Mouse (Mus musculus) midbrain, embryonic 16.5 days (tissue): Measurements from ENCODE around the gene 2310011J03Rik. TPM values are rescaled to one million over a fixed set of nuclear protein-coding genes. Genes with fewer than 3 reads are reported as not detected.

Experiments
- ATAC-seq: fragments of 200-750 bp; cut with Nextera tagmentation; 2 replicates; pipeline ENCODE4 v1.8.0; 2017; ENCODE audit warnings: moderate TSS enrichment
- H3K27ac ChIP-seq: fragments of 300-500 bp; sonication (generic); 2 replicates; pipeline ENCODE4 v1.5.1; 2014; ENCODE audit warnings: mild to moderate bottlenecking, low read length, mixed read lengths
- H3K27me3 ChIP-seq: fragments of 300-500 bp; sonication (generic); 2 replicates; pipeline ENCODE4 v1.6.1; 2014; ENCODE audit warnings: low read depth, low read length, mixed read lengths; ENCODE audit not compliant: control insufficient read depth, insufficient read depth
- H3K36me3 ChIP-seq: fragments of 300-500 bp; sonication (generic); 2 replicates; pipeline ENCODE4 v1.6.1; 2014; ENCODE audit warnings: mild to moderate bottlenecking, low read length, moderate library complexity, mixed read lengths; ENCODE audit not compliant: control insufficient read depth, insufficient read depth
- H3K4me1 ChIP-seq: fragments of 300-500 bp; sonication (generic); 2 replicates; pipeline ENCODE4 v1.6.1; 2014; ENCODE audit warnings: mild to moderate bottlenecking, low read length, mixed read lengths; ENCODE audit not compliant: control insufficient read depth, insufficient read depth
- H3K4me2 ChIP-seq: fragments of 300-500 bp; sonication (generic); 2 replicates; pipeline ENCODE4 v1.6.1; 2014; ENCODE audit warnings: mild to moderate bottlenecking, low read length, mixed read lengths
- H3K4me3 ChIP-seq: fragments of 300-500 bp; sonication (generic); 2 replicates; pipeline ENCODE4 v1.5.1; 2014; ENCODE audit warnings: low read depth, mild to moderate bottlenecking, low read length, moderate library complexity, mixed read lengths
- H3K9ac ChIP-seq: fragments of 300-500 bp; sonication (generic); 2 replicates; pipeline ENCODE4 v1.6.1; 2014; ENCODE audit warnings: low read depth, low read length, mixed read lengths
- H3K9me3 ChIP-seq: fragments of 300-500 bp; sonication (generic); replicated peaks from 2 replicates; pipeline ENCODE4 v1.6.1; 2014; ENCODE audit warnings: mild to moderate bottlenecking, low read length, mixed read lengths; ENCODE audit not compliant: control insufficient read depth, poor library complexity, severe bottlenecking
- WGBS: fragments of 180-500 bp; shearing (Covaris S2); extraction: QIAGEN DNeasy Blood & Tissue Kit; methylation state at CpG from one replicate; pipeline ENCODE4 v1.1.7; 2014; 5-methylcytosine and 5-hydroxymethylcytosine counted together
- polyA plus RNA-seq: library from polyadenylated mRNA; unstranded; fragments of >200 nt; fragmentation: Nextera tagmentation; extraction: Ambion mirVana; gene quantifications from 2 replicates; pipeline ENCODE4 v1.2.1, GENCODE M21; 2015

2310011J03Rik gene
- polyA plus RNA-seq, 1 experiment from 2014 or later = 26.7 TPM

DNA sequence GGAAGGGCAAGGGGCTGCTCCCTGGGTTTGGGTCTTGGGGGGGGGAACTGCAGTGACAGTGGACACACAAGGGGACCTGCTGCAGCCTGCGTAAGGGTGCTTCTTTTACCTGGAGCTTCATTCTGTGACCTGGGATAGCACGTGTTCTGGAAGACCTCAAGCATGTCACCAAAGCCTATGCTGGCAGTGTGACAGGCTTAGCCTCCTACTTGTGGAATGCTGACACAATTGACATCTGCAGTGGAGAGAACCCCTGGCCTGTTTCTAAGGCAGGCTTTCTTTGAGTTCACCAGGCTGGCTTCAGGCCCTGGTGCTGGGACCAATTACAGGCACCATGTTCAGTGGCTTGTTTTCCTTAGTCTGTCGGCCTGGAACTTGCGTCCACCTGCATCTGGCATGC, 26.0 kb downstream of the 2310011J03Rik start:
- WGBS = 74% methylated on average over 4 of the region's 4 CpGs
- ATAC-seq = no peak
- Histone ChIP-seq H3K27me3 (no peaks in the 10 kb centered on the region), H3K9ac (no peak overlapping the region), H3K4me1 (peaks cover 42% of the 10 kb centered on the region), H3K4me3 (no peak overlapping the region), H3K27ac (peak overlapping the region; percentile 99; the same call in 1 of the 2 replicates), H3K36me3 (peaks cover 8% of the 10 kb centered on the region; the same call in 1 of the 2 replicates), H3K4me2 (no peak overlapping the region), H3K9me3 (no peaks in the 10 kb centered on the region)

DNA sequence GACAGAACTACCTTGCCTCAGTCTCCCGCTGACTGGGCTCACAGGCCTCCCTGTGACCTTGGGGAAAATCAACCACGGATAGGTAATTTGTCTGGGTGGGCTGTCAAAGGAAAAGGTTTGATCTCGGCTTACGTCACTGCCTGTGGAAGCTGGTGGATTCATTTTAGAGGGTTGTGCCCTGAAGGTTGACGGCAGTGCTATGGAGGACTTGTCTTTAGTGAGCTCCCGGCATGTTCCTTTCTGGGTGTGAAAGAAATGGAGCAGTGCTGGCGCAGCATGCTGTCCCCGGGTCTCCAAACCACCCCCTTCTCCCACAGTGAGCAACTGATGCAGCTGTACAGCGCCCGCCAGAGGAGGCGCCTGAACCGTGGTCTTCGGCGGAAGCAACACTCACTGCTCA, 27.0 kb downstream of the 2310011J03Rik start:
- Histone ChIP-seq H3K9ac (peak overlapping the region; percentile 88), H3K4me2 (peak overlapping the region; percentile 98), H3K4me3 (peak overlapping the region; percentile 77), H3K36me3 (peaks cover 8% of the 10 kb centered on the region; the same call in 1 of the 2 replicates), H3K27ac (no peak overlapping the region), H3K27me3 (no peaks in the 10 kb centered on the region), H3K9me3 (no peaks in the 10 kb centered on the region), H3K4me1 (peaks cover 38% of the 10 kb centered on the region)
- no peak for ATAC-seq
- WGBS = 24% methylated on average over 14 of the region's 14 CpGs

DNA sequence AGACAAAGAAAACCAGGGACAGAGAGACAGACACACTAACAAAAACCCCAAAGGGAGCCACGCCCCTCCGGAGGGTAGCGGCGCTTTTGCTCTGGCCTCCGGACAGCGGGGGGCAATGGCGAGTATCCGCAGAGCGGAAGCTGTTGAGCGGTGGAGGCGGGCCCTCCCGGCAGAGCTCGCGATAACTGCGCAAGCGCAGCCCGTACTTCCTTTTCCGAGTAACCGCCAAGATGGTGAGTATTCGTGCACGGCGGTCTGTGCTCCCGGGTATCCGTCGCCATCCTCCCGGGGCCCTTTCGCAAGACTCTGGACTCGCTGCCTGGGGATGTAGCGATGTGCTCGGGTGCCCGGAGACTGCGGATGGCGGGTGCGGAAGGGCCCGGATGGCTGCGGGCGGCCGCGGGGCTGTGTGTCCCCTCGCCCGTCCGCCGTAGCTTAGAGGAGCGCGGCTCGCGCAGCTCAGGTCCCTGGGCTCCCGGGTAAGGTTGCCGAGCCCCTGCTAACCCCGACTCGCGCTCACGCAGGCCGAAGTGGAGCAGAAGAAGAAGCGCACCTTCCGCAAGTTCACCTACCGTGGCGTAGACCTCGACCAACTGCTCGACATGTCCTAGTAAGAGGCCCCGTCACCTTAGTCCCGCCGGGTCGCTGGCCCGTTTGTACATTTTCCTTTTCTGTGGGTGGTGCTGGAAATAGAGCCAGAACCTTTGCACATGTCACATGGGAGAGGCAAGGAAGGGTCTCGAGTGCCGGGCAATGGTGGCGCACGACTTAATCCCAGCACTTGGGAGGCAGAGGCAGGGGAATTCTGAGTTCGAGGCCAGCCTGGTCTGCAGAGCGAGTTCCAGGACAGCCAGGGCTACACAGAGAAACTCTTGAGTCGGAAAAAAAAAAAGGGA, 27.8 kb downstream of the 2310011J03Rik start, which contains the start of gene Rps15:
Rps15 (plus strand) TSS at position 203 of the 896 bp plus-strand sequence.
- under 1% methylated on average over 72 of the region's 72 CpGs for WGBS
- H3K4me1 ChIP-seq = peaks cover 30% of the 10 kb centered on the region

DNA sequence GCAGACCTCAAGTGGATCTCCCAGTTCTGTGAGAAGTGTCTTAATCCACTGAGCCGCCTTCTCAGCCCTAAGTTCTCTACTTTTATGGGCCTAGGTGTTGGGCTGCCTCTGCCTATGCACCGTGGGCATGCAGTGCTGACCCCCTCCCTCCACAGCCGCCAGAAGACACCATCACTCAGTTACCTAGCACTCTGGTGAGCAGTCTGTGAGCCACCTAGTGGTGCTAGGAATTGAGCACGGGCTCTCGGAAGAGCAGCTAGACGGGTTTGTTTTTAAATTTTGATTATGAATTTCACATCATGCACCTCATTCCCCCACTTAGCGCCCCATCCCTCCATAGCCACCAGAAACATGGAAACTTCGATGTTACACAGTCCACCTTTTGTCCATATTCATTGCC, 31.7 kb downstream of the 2310011J03Rik start:
- peaks cover 25% of the 10 kb centered on the region for H3K36me3 ChIP-seq

More for the DNA sequence above, 27.8 kb downstream of the 2310011J03Rik start, which contains the start of gene Rps15:
- peak within 1 kb of the TSS; percentile 77 for H3K4me3 ChIP-seq
- H3K27ac ChIP-seq = peak within 1 kb of the TSS; percentile 89
- no peaks in the 10 kb centered on the region for H3K27me3 ChIP-seq
- H3K36me3 ChIP-seq = peaks cover 8% of the 10 kb centered on the region; the same call in 1 of the 2 replicates
- peak within 1 kb of the TSS; percentile 98 for H3K4me2 ChIP-seq
- no peaks in the 10 kb centered on the region for H3K9me3 ChIP-seq
- peak; percentile 71 for ATAC-seq
- H3K9ac ChIP-seq = peak within 1 kb of the TSS; percentile 88

DNA sequence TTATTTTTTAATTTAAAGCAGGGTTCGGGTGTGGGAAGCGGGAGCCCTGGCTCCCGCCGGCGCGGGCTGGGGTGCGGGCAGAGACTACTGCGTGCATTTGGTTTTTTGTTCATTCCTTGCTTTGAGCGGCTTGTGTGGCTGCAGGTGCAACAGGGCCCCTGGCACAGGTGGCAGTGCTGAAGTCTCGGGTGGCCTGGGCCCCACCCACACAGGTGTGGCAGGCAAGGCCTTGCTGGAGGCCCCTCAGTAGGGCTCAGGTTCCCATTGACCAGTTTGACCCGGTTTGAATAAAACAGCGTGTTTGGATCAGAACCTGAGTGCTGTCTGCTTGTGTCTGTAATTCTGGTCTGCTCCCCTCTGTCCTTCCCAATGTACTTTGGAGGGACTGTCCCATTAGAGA, 32.2 kb downstream of the 2310011J03Rik start:
- Histone ChIP-seq H3K9ac (no peak overlapping the region), H3K4me1 (peaks cover 5% of the 10 kb centered on the region), H3K4me3 (no peak overlapping the region), H3K9me3 (no peaks in the 10 kb centered on the region), H3K4me2 (no peak overlapping the region), H3K36me3 (peaks cover 31% of the 10 kb centered on the region), H3K27ac (no peak overlapping the region), H3K27me3 (no peaks in the 10 kb centered on the region)
- WGBS = 93% methylated on average over 12 of the region's 12 CpGs
- no peak for ATAC-seq

More for the DNA sequence above, 31.7 kb downstream of the 2310011J03Rik start:
- Histone ChIP-seq H3K27ac (no peak overlapping the region), H3K4me3 (no peak overlapping the region), H3K4me2 (no peak overlapping the region), H3K9me3 (no peaks in the 10 kb centered on the region), H3K9ac (no peak overlapping the region), H3K4me1 (peaks cover 10% of the 10 kb centered on the region), H3K27me3 (no peaks in the 10 kb centered on the region)
- ATAC-seq = no peak
- 68% methylated on average over 8 of the region's 8 CpGs for WGBS

DNA sequence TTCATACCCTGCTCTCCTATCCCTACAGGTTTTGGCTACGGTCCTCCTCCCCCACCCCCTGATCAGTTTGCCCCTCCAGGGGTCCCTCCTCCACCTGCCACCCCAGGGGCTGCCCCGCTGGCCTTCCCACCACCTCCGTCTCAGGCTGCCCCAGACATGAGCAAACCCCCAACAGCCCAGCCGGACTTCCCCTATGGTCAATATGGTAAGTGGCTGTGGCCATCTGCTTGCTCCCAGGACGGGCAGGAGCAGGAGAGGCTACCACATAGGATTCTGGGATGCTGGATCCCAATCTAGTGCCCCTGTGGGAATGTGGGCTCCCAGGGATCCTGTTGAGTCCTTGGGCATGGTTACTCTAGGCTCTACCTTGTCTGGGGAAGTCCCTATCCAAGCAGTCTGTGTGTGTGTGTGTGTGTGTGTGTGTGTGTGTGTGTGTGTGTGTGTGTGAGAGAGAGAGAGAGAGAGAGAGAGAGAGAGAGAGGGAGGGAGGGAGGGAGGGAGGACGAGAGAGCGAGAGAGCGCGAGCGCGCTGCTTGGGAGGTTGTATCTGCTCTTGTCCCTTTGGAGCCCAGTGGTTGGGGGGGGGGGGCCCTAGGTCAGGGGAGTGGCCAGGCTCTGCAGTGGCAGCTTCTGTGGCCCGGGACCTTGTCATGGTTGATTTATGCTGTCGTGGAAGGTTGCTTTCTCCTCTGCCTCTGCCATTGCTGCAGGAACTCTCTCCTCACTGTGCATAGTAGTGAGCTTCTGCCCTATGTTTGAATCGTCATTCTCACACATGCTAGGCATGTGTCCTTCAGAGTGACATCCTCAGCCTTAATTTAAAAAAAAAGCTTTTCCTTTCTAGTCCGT, 34.9 kb downstream of the 2310011J03Rik start:
- H3K9ac ChIP-seq = no peak overlapping the region
- ATAC-seq = no peak
- H3K9me3 ChIP-seq = no peaks in the 10 kb centered on the region
- H3K4me3 ChIP-seq = no peak overlapping the region
- H3K4me1 ChIP-seq = no peaks in the 10 kb centered on the region
- peaks cover 40% of the 10 kb centered on the region for H3K36me3 ChIP-seq
- H3K27ac ChIP-seq = no peak overlapping the region
- no peaks in the 10 kb centered on the region for H3K27me3 ChIP-seq
- no peak overlapping the region for H3K4me2 ChIP-seq
- WGBS = 77% methylated on average over 13 of the region's 15 CpGs

DNA sequence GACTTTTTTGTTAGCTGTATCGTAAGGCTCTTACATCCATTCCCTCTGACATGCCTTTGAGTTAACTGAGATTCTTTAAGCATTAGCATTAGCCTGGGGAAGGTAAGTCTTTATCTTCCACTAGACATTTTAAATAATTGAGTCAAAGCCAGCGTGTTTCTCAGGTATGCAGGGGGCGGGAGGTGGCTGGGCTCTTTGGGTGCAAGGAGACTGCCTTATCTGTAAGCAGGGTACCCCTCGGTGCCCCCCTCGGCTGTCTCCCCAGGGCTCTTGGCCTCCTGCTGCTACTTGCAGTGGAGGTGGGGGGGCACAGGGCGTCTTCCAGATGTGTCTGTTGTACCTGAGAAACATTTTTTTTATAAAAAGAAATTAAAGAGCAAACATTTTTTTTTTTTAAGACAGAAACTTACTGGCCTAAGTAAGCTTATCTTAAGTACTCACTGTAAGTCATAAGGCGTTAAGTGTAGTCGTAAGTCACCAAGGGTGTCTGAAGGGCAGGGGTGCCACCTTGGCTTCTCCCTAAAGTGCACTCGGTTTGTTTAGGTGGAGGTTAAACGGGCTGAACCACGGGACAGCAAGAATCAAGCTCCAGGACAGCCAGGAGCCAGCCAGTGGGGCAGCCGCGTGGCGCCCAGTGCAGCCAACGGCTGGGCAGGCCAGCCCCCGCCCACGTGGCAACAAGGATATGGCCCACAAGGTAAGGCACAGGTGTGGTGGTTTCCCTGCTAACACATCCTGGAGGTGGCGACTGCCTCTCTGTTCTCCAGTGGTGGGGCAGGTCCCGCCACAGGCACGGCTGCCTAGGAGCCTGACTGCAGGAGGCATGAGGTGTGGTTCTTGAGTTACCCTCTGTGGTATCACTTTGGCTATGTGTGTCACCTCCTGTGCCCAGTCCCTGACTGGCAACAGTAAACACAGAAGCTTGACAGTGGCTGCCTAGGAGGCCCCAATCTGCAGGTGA, 37.6 kb downstream of the 2310011J03Rik start:
- Histone ChIP-seq H3K9ac (0 out of 2 replicates have a peak overlapping the region, but pooled peaks have one; percentile 20), H3K4me2 (no peak overlapping the region), H3K36me3 (peaks cover 61% of the 10 kb centered on the region), H3K9me3 (no peaks in the 10 kb centered on the region), H3K4me3 (no peak overlapping the region), H3K27me3 (no peaks in the 10 kb centered on the region), H3K27ac (no peak overlapping the region), H3K4me1 (no peaks in the 10 kb centered on the region)
- no peak for ATAC-seq
- 93% methylated on average over 20 of the region's 20 CpGs for WGBS

DNA sequence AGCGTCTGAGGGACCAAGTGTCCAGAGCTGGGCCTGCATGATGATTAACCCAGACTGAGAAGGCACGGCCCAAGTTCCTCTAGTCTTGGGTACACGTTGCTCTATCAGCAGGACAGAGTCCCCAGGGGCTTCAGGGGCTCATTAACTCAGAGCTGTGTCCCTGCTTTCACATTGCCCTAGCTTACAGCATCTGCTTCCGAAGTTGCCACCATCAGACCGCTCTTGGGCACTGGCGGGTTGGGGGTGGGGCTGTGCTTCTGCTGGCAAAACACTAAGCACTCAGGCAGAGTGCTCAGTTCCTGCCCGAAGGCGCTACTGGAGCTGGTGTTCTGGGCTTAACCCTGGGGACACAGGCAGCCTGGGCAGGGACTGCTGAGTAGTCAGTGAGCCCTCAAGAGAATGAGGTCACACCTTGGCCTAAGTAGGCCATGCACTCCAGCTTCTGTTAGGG, 38.4 kb downstream of the 2310011J03Rik start:
- no peak for ATAC-seq
- Histone ChIP-seq H3K27me3 (no peaks in the 10 kb centered on the region), H3K27ac (no peak overlapping the region), H3K9ac (no peak overlapping the region), H3K36me3 (peaks cover 68% of the 10 kb centered on the region), H3K4me1 (no peaks in the 10 kb centered on the region), H3K4me3 (no peak overlapping the region), H3K9me3 (no peaks in the 10 kb centered on the region), H3K4me2 (no peak overlapping the region)
- 55% methylated on average over 8 of the region's 8 CpGs for WGBS
